Mouse (Mus musculus) lung, adult 2 months (tissue): Measurements from ENCODE around the gene Mlst8.

Experiments used
- CTCF ChIP-seq: fragments of 200-500 bp; IDR thresholded peaks from 2 replicates; pipeline ENCODE4 v1.5.1; 2011; ENCODE audit warnings: mild to moderate bottlenecking, low read length, control low read depth; ENCODE audit not compliant: insufficient read depth
- POLR2A ChIP-seq: fragments of 200-500 bp; IDR thresholded peaks from 2 replicates; pipeline ENCODE4 v1.6.1; 2011; ENCODE audit warnings: low read depth, mild to moderate bottlenecking, control low read depth, low read length, borderline replicate concordance; ENCODE audit errors: extremely low read depth

DNA sequence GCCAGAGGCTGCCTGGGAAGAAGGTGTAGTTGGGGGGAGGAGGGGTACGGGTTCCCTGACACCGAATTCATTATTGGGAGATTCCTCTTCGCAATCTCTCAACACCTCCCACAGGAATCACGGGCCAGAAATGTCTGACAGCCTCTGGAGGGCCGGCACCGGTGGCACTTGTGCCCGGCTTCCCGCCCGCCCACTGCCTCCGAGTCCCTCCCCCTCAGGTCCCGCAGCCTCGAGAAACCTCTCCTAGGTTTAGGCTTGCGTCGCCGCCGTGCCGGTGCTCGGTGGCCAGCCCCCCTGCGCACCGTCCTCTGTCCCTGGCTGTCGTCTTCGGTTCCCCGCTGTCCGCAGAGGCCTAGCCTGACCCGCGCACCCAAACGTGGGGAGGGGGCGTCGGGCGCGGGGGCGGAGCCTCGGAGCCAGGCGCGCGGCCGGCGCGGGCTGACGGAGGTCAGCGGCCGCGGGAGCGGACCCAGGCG, 9.3 kb upstream of the Mlst8 start, which contains the start of gene Caskin1:
- TF ChIP-seq POLR2A (no peak), CTCF (no peak)
